Mouse (Mus musculus) erythroblast, adult 5-6 weeks (primary cell): Measurements from ENCODE around the gene Kank2. TPM values are rescaled to one million over a fixed set of nuclear protein-coding genes. Genes with fewer than 3 reads are reported as not detected.
"Not testable (repeated sequence)": the region's sequence is repeated elsewhere in the genome, so short reads cannot be mapped to it uniquely, and the experiment has no call there.

Experiments used
- ATAC-seq: replicated peaks from 2 replicates; pipeline ENCODE4 v1.8.0; 2016; ENCODE audit warnings: moderate number of reproducible peaks, mild to moderate bottlenecking, moderate TSS enrichment, inconsistent platforms; ENCODE audit not compliant: poor library complexity, low FRiP score, severe bottlenecking
- total RNA-seq, 2 experiments: library from RNA; stranded (forward) in 1 of 2; stranded (reverse) in 1 of 2; fragments of 150-400 nt in 1 of 2; fragments of 200-764, 138-1000 nt in 1 of 2; gene quantifications; 2 replicates each; pipeline versions ENCODE4 v1.2.3 to v1.2.4; 2015 to 2017; ENCODE audit warnings: low replicate concordance in 2 of 2

Kank2 gene
- total RNA-seq, 2 experiments from 2014 or later: 0.09 to 1.2 TPM

DNA sequence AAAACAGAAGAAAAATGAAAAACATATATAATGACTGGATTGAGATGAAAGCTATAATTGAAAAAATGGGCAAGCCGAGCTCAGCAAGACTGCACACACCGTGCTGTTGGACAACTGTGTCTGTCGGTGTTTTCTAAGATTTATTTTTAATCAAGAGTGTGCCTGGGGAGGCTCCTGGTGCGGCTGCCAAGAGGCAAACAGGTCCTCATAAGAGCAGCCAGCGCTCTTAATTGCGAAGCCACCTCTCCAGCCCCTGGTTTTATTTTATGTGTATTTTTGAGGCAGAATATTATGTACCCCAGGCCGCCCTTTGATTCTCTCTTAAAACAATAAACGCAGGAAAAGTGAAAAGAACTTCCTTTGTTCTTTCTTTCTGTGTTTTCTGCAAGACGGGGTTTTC lies 10.3 kb downstream of the Kank2 start:
- ATAC-seq: no peak

DNA sequence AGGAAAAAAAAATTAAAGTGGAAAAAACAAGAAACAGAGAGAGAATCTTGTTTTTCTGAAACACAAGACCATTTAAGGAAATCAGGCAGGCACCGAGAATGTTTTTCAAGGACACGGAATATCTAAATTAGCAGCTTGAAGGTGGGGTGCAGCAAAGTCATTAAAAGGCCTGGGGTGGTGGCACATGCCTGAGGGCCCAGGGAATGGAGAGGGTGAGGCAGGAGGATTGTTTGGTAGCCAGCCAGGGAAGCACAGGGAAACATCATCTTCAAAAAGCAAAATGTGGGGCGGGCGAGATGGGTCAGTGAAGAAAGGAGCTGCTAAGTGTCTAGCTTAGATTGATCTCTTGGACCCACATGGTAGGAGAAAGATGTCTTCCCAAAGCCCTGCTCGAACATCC lies 10.9 kb downstream of the Kank2 start:
- no peak for ATAC-seq

DNA sequence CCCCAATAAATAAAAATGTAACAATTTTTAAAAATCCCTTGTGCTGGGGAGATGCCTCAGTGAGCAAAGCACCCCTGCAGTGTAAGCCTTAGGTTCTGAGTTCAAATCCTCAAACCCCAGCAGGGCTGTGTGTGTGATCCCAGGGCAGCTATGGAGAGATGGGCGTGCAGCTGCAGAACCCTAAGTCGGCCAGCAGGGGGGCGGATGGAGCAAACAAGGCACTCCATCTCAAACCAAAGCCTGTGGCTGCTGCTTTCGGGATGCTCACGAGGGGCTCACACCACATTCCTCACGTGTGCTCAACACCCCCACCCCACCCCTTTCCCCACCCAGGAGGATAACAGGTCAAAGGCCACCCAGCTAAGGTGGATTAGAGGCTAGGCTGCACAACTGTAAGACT lies 11.6 kb downstream of the Kank2 start:
- ATAC-seq: peak; percentile 78

GRCm38 (mm10) chr9:21786309-21786708 lies 12.2 kb downstream of the Kank2 start:
- ATAC-seq: not testable (repeated sequence)

- no peak for ATAC-seq
These were observed 13.8 kb downstream of the Kank2 start for GRCm38 (mm10) chr9:21784517-21785307.

GRCm38 (mm10) chr9:21781657-21782468 lies 16.7 kb downstream of the Kank2 start:
- ATAC-seq: no peak

- no peak for ATAC-seq
These were observed 20.8 kb downstream of the Kank2 start for GRCm38 (mm10) chr9:21777726-21778125.

DNA sequence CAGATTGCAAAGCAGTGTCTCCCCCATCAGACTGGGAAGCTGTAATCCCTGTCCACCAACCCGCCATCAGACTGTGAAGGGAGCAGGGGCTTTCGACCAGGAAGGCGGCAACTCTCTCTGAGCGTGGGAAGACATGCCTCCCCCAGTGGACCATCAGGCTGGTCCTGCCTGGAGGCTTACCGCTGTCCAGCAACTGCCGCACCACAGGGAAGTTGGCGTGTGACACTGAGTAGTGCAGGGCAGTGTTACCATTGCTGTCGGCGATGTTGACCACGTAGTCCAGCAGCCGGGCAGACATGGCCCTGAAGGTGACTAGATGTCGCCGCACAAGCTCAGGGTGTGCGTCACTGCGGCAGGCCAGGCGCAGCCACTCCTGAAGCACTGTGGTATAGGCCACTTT lies 24.2 kb downstream of the Kank2 start:
- ATAC-seq: no peak

DNA sequence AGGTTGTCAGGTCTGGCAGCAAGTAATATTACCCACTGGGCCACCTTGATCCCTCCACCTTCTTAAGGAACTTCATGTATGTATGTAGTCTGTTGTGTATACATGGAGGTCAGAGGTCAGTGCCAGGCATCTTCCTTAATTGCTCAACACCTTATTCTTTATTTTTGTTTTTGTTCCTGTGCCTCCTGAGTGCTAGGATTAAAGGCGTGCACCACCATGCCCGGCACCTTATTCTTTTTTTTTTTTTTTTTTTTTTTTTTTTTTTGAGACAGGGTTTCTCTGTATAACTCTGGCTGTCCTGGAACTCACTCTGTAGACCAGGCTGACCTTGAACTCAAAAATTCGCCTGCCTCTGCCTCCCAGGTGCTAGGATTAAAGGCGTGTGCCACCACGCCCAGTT lies 25.1 kb downstream of the Kank2 start:
- ATAC-seq: not testable (repeated sequence)

- ATAC-seq: 0 out of 2 replicates have a peak, but pooled peaks have one; percentile 43
These were observed 28.9 kb downstream of the Kank2 start for GRCm38 (mm10) chr9:21769558-21770183.

GRCm38 (mm10) chr9:21768511-21769411 lies 29.8 kb downstream of the Kank2 start:
- no peak for ATAC-seq

GRCm38 (mm10) chr9:21767896-21768295 lies 30.6 kb downstream of the Kank2 start:
- no peak for ATAC-seq

GRCm38 (mm10) chr9:21764084-21764999 lies 34.2 kb downstream of the Kank2 start:
- no peak for ATAC-seq

- ATAC-seq: no peak
These were observed 36.4 kb downstream of the Kank2 start for GRCm38 (mm10) chr9:21762135-21762534.

DNA sequence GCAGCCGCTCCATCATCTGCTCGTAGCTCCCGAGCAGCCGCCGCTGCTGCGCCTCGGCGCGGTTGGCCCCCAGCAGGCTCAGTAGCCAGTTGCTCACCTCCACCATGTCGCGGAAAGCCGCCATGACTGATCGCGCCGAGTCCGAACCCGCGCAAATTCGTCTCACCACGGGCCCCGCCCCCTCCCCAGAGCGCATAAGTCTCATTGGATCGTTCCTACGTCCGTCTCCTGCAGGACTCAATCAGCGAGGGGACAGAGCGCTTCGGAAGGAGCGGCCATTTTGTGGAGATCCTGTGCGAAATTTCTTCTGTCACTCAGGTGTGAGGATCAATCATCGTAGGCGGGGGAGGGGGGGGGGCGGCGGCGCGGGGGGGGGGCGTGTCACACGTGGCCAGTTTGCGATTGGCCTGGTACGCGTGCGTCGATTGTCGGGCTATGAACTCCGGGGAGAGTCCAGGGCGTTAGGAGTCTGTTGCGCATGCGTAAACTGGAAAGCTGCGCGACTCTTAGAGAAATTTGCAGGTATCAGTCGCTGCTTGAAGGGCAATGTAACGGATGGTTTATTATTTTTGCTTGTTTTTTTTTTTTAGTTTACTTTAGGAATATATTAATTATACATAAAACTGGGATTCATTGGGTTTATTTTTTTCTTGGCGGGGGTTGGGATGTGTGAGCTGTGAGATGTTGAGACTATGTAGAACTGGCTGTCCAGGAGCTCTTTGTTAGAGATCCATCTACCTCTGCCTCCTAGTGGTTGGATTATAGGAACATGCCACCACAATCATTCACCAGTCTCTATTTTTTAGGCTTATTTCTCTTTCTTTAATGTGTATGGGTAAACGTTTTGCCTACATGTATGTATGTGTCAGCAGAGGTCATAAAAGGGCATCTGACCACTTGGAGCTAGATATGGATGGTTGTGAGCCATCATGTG lies 38.1 kb downstream of the Kank2 start, which contains the start of gene Spc24:
Spc24 (minus strand) TSS at position 149 of the 934 bp plus-strand sequence.
- ATAC-seq: peak; percentile 95

DNA sequence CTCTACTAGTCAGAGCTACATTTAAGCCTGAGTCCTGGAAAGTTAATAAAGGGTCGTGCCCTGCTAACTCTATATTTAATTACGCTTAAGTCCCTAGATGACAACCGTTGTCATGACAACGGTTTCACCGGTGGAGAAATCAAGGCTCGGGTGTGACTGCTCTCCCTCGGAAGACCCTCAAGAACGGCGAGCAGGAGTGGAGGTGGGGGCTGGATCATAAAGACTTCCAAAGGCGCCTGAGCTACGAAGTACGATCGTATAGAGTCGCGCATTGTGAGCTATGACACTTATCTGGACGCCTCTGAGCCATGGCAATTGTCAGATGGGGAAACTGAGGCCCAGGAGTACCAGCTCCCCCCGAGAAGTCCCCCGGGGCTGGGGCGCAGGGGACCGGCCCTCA lies 38.8 kb downstream of the Kank2 start:
- ATAC-seq: 0 out of 2 replicates have a peak, but pooled peaks have one; percentile 2
